Mouse (Mus musculus): ENCODE results near the gene Celsr1. TPM values are rescaled to one million over a fixed set of nuclear protein-coding genes. Genes with fewer than 3 reads are reported as not detected.

Gene Celsr1
- polyA plus RNA-seq, 1 experiment from 2014 or later, result 4.2 TPM

GRCm38 (mm10) chr15:86013656-86014055 lies 19.9 kb downstream of the Celsr1 start:
- no peak overlapping the region for H3K9ac ChIP-seq
- no peaks in the 10 kb centered on the region for H3K27me3 ChIP-seq
- WGBS, result 42% methylated on average over 10 of the region's 10 CpGs
- no peak for ATAC-seq (ENCODE audit: insufficient number of reproducible peaks, low FRiP score, low TSS enrichment, low read depth)
- H3K36me3 ChIP-seq, result no peaks in the 10 kb centered on the region
- peaks cover 23% of the 10 kb centered on the region for H3K4me1 ChIP-seq
- H3K4me2 ChIP-seq (replicated peaks), result no peak overlapping the region
- no peaks in the 10 kb centered on the region for H3K9me3 ChIP-seq (replicated peaks)
- no peak overlapping the region for H3K27ac ChIP-seq (replicated peaks)
- H3K4me3 ChIP-seq (replicated peaks), result no peak overlapping the region

- no peak overlapping the region for H3K9ac ChIP-seq
- WGBS, result 29% methylated on average over 2 of the region's 2 CpGs
- H3K27ac ChIP-seq (replicated peaks), result no peak overlapping the region
Observed at GRCm38 (mm10) chr15:86013130-86013529, 20.4 kb downstream of the Celsr1 start.

GRCm38 (mm10) chr15:86007690-86008121 lies 25.9 kb downstream of the Celsr1 start:
- 9% methylated on average over 6 of the region's 6 CpGs for WGBS
- no peak overlapping the region for H3K4me3 ChIP-seq (replicated peaks)
- H3K27me3 ChIP-seq, result no peaks in the 10 kb centered on the region
- peaks cover 10% of the 10 kb centered on the region; the same call in 1 of the 2 replicates for H3K4me1 ChIP-seq
- peak; percentile 43; the same call in 1 of the 2 replicates for ATAC-seq (ENCODE audit: insufficient number of reproducible peaks, low FRiP score, low TSS enrichment, low read depth)
- no peak overlapping the region for H3K4me2 ChIP-seq (replicated peaks)
- H3K9me3 ChIP-seq (replicated peaks), result no peaks in the 10 kb centered on the region
- H3K27ac ChIP-seq (replicated peaks), result 0 out of 2 replicates have a peak overlapping the region, but pooled peaks have one; percentile 22
- no peak overlapping the region for H3K9ac ChIP-seq
- no peaks in the 10 kb centered on the region for H3K36me3 ChIP-seq

More at GRCm38 (mm10) chr15:86013130-86013529, 20.4 kb downstream of the Celsr1 start:
- no peak overlapping the region for H3K4me2 ChIP-seq (replicated peaks)
- H3K4me3 ChIP-seq (replicated peaks), result no peak overlapping the region
- no peaks in the 10 kb centered on the region for H3K27me3 ChIP-seq
- no peaks in the 10 kb centered on the region for H3K36me3 ChIP-seq
- no peaks in the 10 kb centered on the region for H3K9me3 ChIP-seq (replicated peaks)
- no peak for ATAC-seq (ENCODE audit: insufficient number of reproducible peaks, low FRiP score, low TSS enrichment, low read depth)
- peaks cover 25% of the 10 kb centered on the region for H3K4me1 ChIP-seq

DNA sequence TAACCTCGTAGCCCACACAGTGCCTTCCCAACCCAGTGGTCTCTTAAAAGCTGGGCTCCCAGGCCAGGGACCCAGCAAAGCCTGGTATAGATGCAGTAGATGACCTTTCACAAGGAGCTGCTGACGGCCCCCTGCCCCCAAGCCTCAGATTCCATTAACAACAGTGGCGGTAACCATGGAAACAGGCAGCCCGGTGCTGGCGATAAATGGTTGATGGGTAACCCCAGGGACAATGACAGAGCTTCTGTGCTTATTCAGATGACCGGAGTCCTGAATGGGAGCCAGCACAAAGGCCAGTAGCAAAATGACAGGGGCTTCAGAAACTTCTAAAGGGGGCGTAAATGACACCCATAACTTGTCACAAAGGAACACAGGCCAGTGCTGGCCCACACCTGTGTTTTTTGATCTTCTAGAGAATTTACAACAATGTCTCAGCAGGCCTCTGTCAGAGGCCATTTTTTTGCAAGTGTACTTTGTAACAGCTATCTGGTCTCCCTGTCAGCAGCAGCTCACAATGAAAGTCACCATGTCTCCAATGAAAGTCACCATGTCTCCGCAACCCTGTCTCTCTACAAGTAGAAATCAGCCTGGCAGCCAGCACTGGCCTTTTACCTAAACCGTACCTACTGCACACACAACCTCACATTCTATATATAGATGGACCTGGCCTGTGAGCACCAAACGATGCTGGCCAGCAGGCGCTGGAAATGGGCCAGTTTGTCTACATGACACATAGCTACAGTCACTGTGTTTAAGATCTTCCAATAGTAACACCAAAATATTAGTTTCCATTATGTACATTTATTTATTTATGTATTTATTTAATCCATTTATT lies 27.7 kb downstream of the Celsr1 start:
- H3K4me2 ChIP-seq (replicated peaks), result no peak overlapping the region
- H3K36me3 ChIP-seq, result no peaks in the 10 kb centered on the region
- 37% methylated on average over 11 of the region's 11 CpGs for WGBS
- H3K4me1 ChIP-seq, result peaks cover 17% of the 10 kb centered on the region; the same call in 1 of the 2 replicates
- no peak for ATAC-seq (ENCODE audit: insufficient number of reproducible peaks, low FRiP score, low TSS enrichment, low read depth)
- H3K9me3 ChIP-seq (replicated peaks), result no peaks in the 10 kb centered on the region
- H3K27ac ChIP-seq (replicated peaks), result no peak overlapping the region
- no peaks in the 10 kb centered on the region for H3K27me3 ChIP-seq
- no peak overlapping the region for H3K4me3 ChIP-seq (replicated peaks)
- no peak overlapping the region for H3K9ac ChIP-seq

- no peaks in the 10 kb centered on the region for H3K9me3 ChIP-seq (replicated peaks)
- H3K27me3 ChIP-seq, result no peaks in the 10 kb centered on the region
- ATAC-seq (ENCODE audit: insufficient number of reproducible peaks, low FRiP score, low TSS enrichment, low read depth), result no peak
- H3K4me2 ChIP-seq (replicated peaks), result no peak overlapping the region
- peaks cover 27% of the 10 kb centered on the region; the same call in 1 of the 2 replicates for H3K4me1 ChIP-seq
- whole genome bisulfite sequencing, result 77% methylated on average over 3 of the region's 3 CpGs
- no peaks in the 10 kb centered on the region for H3K36me3 ChIP-seq
- no peak overlapping the region for H3K9ac ChIP-seq
- H3K27ac ChIP-seq (replicated peaks), result no peak overlapping the region
- H3K4me3 ChIP-seq (replicated peaks), result no peak overlapping the region
Observed at GRCm38 (mm10) chr15:86004048-86004447, 29.5 kb downstream of the Celsr1 start.

GRCm38 (mm10) chr15:86000706-86001292 lies 32.8 kb downstream of the Celsr1 start:
- Histone ChIP-seq H3K4me2 (replicated peaks) (no peak overlapping the region), H3K27ac (replicated peaks) (no peak overlapping the region), H3K9me3 (replicated peaks) (no peaks in the 10 kb centered on the region), H3K27me3 (no peaks in the 10 kb centered on the region), H3K4me3 (replicated peaks) (no peak overlapping the region), H3K36me3 (no peaks in the 10 kb centered on the region), H3K9ac (no peak overlapping the region), H3K4me1 (peaks cover 16% of the 10 kb centered on the region; the same call in 1 of the 2 replicates)
- WGBS, result 60% methylated on average over 5 of the region's 5 CpGs
- no peak for ATAC-seq (ENCODE audit: insufficient number of reproducible peaks, low FRiP score, low TSS enrichment, low read depth)

DNA sequence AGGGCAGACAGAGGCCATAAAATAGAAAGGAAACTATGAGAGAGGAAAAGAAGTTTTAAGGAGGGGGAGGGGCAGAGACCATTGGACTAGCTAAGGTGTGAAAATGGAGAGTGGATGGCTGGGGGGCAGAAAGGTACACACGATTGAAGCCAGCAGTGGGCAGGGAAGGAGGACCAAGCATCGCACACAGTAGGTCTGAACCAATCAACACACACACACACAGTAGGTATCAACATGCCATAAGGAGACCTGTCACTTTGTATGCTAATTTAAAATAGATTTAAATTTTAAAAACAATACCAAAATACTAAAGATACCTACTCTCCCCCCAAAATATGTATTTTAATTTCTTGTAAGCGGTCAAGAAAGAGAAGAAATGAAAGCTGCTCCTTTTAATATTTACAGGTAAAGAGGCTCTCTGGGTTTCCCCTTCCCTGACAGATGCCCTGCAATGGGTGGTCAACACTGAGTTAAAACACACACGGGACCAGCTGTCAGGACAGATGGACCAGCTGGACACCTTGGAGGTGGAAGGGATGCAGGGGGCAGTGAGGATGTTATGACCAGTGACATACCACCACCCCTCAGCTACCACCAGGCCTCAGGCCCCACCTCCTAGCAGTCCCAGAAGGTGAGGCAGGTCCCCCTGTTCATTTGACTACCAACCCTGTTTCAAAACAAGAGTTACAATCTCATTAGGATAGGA lies 34.9 kb downstream of the Celsr1 start:
- H3K36me3 ChIP-seq, result no peaks in the 10 kb centered on the region
- no peak for ATAC-seq (ENCODE audit: insufficient number of reproducible peaks, low FRiP score, low TSS enrichment, low read depth)
- H3K9ac ChIP-seq, result no peak overlapping the region
- no peak overlapping the region for H3K4me2 ChIP-seq (replicated peaks)
- WGBS, result 69% methylated on average over 4 of the region's 4 CpGs
- H3K9me3 ChIP-seq (replicated peaks), result no peaks in the 10 kb centered on the region
- H3K4me3 ChIP-seq (replicated peaks), result no peak overlapping the region
- no peaks in the 10 kb centered on the region for H3K27me3 ChIP-seq
- no peak overlapping the region for H3K27ac ChIP-seq (replicated peaks)
- peaks cover 33% of the 10 kb centered on the region for H3K4me1 ChIP-seq

DNA sequence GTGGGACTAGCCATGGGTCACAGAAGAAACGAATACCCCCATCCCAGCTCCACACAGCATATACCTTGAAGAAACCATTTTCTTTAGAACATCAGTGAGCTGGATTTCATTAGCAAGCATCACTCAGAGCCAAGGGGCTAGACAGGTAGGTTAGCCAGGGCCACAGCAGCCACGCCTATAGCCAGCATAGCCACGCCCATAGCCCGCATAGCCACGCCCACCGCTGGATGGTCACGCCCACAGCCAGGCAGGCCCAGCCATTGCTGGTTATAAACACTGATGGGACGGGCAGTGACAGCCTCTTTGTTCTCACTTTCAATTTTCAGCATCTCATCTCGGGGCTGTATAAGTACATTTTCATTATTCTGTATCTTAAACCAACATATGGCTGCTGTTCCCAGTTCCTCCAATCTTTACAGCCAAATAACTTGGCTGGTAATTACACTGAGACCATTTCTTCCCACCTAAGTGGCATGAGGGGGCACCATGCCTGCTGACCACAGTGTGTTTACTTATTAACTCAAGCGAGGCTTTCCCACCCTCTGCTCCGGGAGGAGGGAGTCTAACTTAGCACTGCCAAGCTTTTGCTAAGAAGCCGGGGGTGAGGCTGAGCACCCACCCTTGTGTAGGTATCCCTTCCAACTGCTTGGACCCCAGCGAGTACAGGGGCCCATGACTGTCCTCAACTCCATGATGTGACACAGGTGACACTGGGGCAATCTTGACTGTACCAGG lies 37.4 kb downstream of the Celsr1 start:
- Histone ChIP-seq H3K9me3 (replicated peaks) (no peaks in the 10 kb centered on the region), H3K27me3 (no peaks in the 10 kb centered on the region), H3K27ac (replicated peaks) (no peak overlapping the region), H3K36me3 (no peaks in the 10 kb centered on the region), H3K4me1 (peaks cover 50% of the 10 kb centered on the region), H3K4me2 (replicated peaks) (no peak overlapping the region), H3K9ac (no peak overlapping the region), H3K4me3 (replicated peaks) (no peak overlapping the region)
- no peak for ATAC-seq (ENCODE audit: insufficient number of reproducible peaks, low FRiP score, low TSS enrichment, low read depth)
- WGBS, result 50% methylated on average over 13 of the region's 13 CpGs

- WGBS, result 65% methylated on average over 6 of the region's 6 CpGs
Observed at GRCm38 (mm10) chr15:85994906-85995608, 38.5 kb downstream of the Celsr1 start.

GRCm38 (mm10) chr15:85993931-85994583 lies 39.5 kb downstream of the Celsr1 start:
- Histone ChIP-seq H3K27ac (replicated peaks) (no peak overlapping the region), H3K4me1 (peaks cover 44% of the 10 kb centered on the region), H3K27me3 (no peaks in the 10 kb centered on the region), H3K36me3 (no peaks in the 10 kb centered on the region), H3K9ac (no peak overlapping the region), H3K4me3 (replicated peaks) (no peak overlapping the region), H3K9me3 (replicated peaks) (no peaks in the 10 kb centered on the region), H3K4me2 (replicated peaks) (no peak overlapping the region)
- 31% methylated on average over 14 of the region's 14 CpGs for WGBS
- ATAC-seq (ENCODE audit: insufficient number of reproducible peaks, low FRiP score, low TSS enrichment, low read depth), result no peak; the same call in 1 of the 2 replicates

More at GRCm38 (mm10) chr15:85994906-85995608, 38.5 kb downstream of the Celsr1 start:
- Histone ChIP-seq H3K4me2 (replicated peaks) (no peak overlapping the region), H3K4me1 (peaks cover 45% of the 10 kb centered on the region), H3K36me3 (no peaks in the 10 kb centered on the region), H3K27me3 (no peaks in the 10 kb centered on the region), H3K9me3 (replicated peaks) (no peaks in the 10 kb centered on the region), H3K27ac (replicated peaks) (no peak overlapping the region), H3K9ac (no peak overlapping the region), H3K4me3 (replicated peaks) (no peak overlapping the region)
- ATAC-seq (ENCODE audit: insufficient number of reproducible peaks, low FRiP score, low TSS enrichment, low read depth), result no peak
